Mouse (Mus musculus) embryonic facial prominence, embryonic 10.5 days (tissue): ENCODE data around the gene Syk. TPM values are rescaled to one million over a fixed set of nuclear protein-coding genes. Genes with fewer than 3 reads are reported as not detected.
A peak's percentile ranks its signal among the peaks of the same experiment; 100 is the strongest.

Experiments
- DNase-seq: peaks from one replicate; pipeline ENCODE4 v3.0.0-alpha.2; 2017; ENCODE audit warnings: low spot score
- H3K27ac ChIP-seq: fragments of 300-500 bp; sonication (generic); replicated peaks from 2 replicates; pipeline ENCODE4 v1.5.1; 2016; ENCODE audit warnings: mild to moderate bottlenecking
- H3K27me3 ChIP-seq: fragments of 300-500 bp; sonication (generic); replicated peaks from 2 replicates; pipeline ENCODE4 v1.6.1; 2016; ENCODE audit warnings: low read depth, mild to moderate bottlenecking; ENCODE audit not compliant: poor library complexity, severe bottlenecking
- H3K36me3 ChIP-seq: fragments of 300-500 bp; sonication (generic); replicated peaks from 2 replicates; pipeline ENCODE4 v1.6.1; 2016; ENCODE audit warnings: mild to moderate bottlenecking, moderate library complexity
- H3K4me1 ChIP-seq: fragments of 300-500 bp; sonication (generic); 2 replicates; pipeline ENCODE4 v1.6.1; 2016
- H3K4me3 ChIP-seq: fragments of 300-500 bp; sonication (generic); 2 replicates; pipeline ENCODE4 v1.5.1; 2016; ENCODE audit warnings: mild to moderate bottlenecking, moderate library complexity
- H3K9me3 ChIP-seq: fragments of 300-500 bp; sonication (generic); 2 replicates; pipeline ENCODE4 v1.6.1; 2016; ENCODE audit warnings: mild to moderate bottlenecking
- WGBS: fragments of 180-500 bp; shearing (Covaris S2); methylation state at CpG from one replicate; pipeline ENCODE4 v1.1.7; 2016; 5-methylcytosine and 5-hydroxymethylcytosine counted together
- polyA plus RNA-seq: library from polyadenylated mRNA; unstranded; fragments of >200 nt; fragmentation: Nextera tagmentation; extraction: Ambion mirVana; gene quantifications from 2 replicates; pipeline ENCODE4 v1.2.1, GENCODE M21; 2016

The Syk gene
- polyA plus RNA-seq, 1 experiment from 2014 or later: 2.8 TPM

- H3K4me1 ChIP-seq: peaks cover 21% of the 10 kb centered on the region
- no peak for DNase-seq
- no peaks in the 10 kb centered on the region for H3K36me3 ChIP-seq
- H3K27ac ChIP-seq: no peak overlapping the region
- H3K9me3 ChIP-seq: no peaks in the 10 kb centered on the region
- 66% methylated on average over 11 of the region's 11 CpGs for WGBS
- H3K4me3 ChIP-seq: no peak overlapping the region
- H3K27me3 ChIP-seq: 0 out of 2 replicates have a peak, but pooled peaks cover 3% of the 10 kb centered on the region
These were observed 65.2 kb downstream of the Syk start for GRCm38 (mm10) chr13:52647996-52648712.

DNA sequence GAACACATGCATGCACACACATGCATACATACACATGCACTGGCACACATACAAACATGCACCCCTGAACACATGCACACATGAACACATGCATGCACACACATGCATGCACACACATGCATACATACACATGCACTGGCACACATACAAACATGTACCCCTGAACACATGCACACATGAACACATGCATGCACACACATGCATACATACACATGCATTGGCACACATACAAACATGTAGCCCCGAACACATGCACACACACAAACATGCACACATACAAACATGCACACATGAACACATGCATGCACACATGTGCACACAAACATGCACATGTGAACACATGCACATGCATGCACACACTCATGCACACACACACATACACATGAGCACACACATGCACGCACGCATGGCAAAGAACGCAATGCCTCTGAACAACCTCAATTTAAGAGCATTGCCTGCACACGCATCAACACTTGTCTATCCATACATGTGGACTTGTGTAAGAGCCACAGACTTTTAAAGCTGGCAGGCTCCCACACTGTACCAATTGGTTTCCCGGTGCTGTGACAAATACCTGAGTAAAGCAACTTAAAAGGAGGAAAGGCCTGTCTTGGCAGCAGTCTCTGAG, 66.9 kb downstream of the Syk start:
- H3K36me3 ChIP-seq: no peaks in the 10 kb centered on the region
- WGBS: 96% methylated on average over 6 of the region's 6 CpGs
- H3K27ac ChIP-seq: no peak overlapping the region
- H3K27me3 ChIP-seq: peaks cover 14% of the 10 kb centered on the region; the same call in 1 of the 2 replicates
- no peak overlapping the region for H3K4me3 ChIP-seq
- no peak for DNase-seq
- peaks cover 21% of the 10 kb centered on the region for H3K4me1 ChIP-seq
- no peaks in the 10 kb centered on the region for H3K9me3 ChIP-seq

DNA sequence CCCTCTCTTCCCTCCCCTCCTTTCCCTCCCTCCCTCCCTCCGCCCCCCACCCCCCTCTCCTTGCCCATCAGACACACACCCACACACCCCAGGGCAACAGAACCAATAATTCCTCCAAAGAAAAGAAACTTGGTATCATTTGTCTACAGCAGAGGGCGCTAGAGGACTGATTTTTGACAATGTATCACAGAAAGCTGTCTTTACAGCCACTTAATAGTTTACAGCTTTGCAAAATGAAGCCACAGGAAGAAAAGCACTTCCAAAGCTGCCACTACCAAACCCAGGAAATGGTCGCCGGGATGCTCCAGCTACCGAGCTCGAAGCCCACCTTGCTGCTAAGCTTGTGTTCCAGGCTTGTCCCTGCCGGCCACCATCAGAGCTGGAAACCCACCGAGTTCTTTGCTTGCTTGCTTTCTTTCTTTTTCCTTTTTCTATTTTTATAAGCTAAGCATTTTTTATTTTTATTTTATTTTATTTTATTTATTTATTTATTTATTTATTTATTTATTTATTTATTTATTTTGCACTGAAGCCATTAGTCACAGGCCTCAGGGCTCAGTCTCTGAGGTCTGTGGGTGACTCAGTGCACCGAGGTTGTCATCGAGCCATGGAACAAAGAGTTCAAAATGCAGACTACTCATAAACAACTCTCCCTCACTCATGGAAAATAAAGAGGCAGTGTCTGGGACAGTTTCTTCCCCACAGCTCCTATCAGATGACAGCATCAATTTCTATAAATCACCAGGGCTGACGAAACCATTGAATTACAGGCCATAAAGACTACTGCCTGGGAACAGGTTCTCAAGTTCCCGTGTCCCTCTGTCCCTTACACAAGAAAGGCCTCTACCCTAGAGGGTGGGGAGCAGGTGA, 68.6 kb downstream of the Syk start:
- peak; percentile 44 for DNase-seq
- 53% methylated on average over 11 of the region's 12 CpGs for WGBS
- Histone ChIP-seq H3K9me3 (no peaks in the 10 kb centered on the region), H3K27ac (no peak overlapping the region), H3K27me3 (peaks cover 31% of the 10 kb centered on the region), H3K4me3 (no peak overlapping the region), H3K36me3 (no peaks in the 10 kb centered on the region), H3K4me1 (peaks cover 14% of the 10 kb centered on the region)

GRCm38 (mm10) chr13:52652253-52652628, 69.3 kb downstream of the Syk start:
- Histone ChIP-seq H3K4me3 (no peak overlapping the region), H3K27ac (no peak overlapping the region; the same call in 1 of the 2 replicates), H3K27me3 (peaks cover 37% of the 10 kb centered on the region), H3K4me1 (peaks cover 12% of the 10 kb centered on the region), H3K9me3 (no peaks in the 10 kb centered on the region), H3K36me3 (no peaks in the 10 kb centered on the region)
- WGBS: 87% methylated on average over 8 of the region's 8 CpGs
- DNase-seq: no peak

DNA sequence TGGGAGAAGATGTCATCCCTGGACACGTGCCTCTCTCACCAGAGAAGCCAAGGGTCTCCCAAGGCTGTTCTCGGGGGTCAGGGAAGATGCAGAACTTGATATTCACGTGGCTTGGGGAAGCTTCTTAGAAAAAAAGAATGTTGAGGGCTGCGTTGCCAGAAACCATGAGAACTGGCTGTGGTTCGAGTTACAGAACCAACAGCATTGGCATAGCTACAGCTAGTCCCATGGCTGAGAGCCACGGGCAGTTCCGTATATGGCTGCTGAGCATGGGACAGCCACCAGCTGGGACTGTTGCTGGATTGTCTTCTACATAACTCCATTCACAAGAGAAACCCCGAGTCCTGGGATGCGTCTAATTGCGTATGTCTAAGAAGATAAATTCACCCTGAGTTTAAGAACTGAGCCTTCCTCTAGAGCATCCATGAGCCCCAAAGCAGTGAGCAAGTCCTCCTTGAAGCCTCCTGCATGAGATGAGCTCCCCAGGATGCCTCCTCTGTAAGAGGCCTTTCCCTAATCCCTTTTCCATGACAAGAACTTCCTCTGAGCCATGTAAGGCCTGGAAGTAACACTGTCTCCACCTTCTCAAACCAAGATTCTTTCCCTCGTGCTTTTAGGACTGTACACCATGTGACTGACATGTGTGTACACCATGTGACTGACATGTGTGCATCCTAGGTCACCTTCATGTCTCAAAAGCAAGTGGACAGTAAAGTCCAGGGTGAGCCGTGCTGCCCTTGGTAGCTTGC, 71.3 kb downstream of the Syk start:
- Histone ChIP-seq H3K36me3 (no peaks in the 10 kb centered on the region), H3K4me1 (0 out of 2 replicates have a peak, but pooled peaks cover 2% of the 10 kb centered on the region), H3K4me3 (no peak overlapping the region), H3K9me3 (no peaks in the 10 kb centered on the region), H3K27ac (no peak overlapping the region), H3K27me3 (peaks cover 45% of the 10 kb centered on the region)
- 80% methylated on average over 12 of the region's 12 CpGs for WGBS
- DNase-seq: no peak

DNA sequence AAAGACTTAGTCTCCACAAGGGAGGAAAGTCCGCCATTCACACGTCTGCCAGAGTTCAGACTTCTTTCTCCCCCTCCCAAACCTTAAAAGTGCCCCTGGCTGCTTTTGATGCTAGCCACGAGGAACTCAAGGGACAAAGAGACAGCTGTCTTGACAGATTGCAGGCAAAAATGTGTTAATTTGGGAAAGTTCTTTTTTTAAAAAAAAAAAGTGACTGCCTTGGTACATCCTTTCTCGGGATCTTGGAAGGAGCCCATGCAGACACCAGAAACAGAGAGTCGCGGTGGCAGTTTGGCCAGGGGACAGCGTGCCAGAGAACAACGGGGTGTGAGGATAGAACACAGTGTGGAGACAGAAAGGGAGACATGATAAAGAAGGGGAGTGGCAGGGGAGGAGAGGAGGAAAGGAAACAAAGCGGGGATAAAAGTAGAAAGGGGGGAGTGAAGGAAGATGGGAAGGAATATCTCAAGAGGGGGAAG, 71.9 kb downstream of the Syk start:
- H3K9me3 ChIP-seq: no peaks in the 10 kb centered on the region
- DNase-seq: no peak
- H3K4me3 ChIP-seq: no peak overlapping the region
- H3K27me3 ChIP-seq: peaks cover 45% of the 10 kb centered on the region
- WGBS: 55% methylated on average over 9 of the region's 9 CpGs
- H3K4me1 ChIP-seq: 0 out of 2 replicates have a peak, but pooled peaks cover 5% of the 10 kb centered on the region
- H3K36me3 ChIP-seq: no peaks in the 10 kb centered on the region
- H3K27ac ChIP-seq: no peak overlapping the region

DNA sequence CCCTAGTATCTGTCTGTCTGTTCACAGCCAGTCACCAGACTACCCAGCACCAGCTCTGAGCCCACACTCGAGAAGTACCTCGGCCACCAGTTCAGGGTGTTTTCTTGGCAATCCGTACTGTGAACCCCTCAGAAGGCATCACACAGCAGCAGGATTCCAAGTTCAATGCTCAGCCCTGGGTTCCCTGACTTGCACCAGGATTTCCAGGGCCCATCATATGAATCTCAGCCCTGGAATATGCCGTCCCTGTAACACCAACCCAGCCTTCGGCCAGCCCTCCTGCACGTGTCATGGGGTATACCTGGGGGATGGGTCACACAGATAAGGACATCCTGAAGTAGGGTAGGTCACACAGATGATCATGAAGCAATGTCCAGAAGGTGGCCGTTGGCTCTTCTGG, 75.0 kb downstream of the Syk start:
- Histone ChIP-seq H3K4me1 (0 out of 2 replicates have a peak, but pooled peaks cover 2% of the 10 kb centered on the region), H3K27me3 (peaks cover 43% of the 10 kb centered on the region)
- 89% methylated on average over 7 of the region's 7 CpGs for WGBS

GRCm38 (mm10) chr13:52658477-52658876, 75.5 kb downstream of the Syk start:
- 13% methylated on average over 8 of the region's 8 CpGs for WGBS
- Histone ChIP-seq H3K9me3 (no peaks in the 10 kb centered on the region; the same call in 1 of the 2 replicates), H3K4me3 (no peak overlapping the region), H3K27ac (no peak overlapping the region), H3K36me3 (no peaks in the 10 kb centered on the region), H3K4me1 (0 out of 2 replicates have a peak, but pooled peaks cover 2% of the 10 kb centered on the region), H3K27me3 (peaks cover 42% of the 10 kb centered on the region)
- peak; percentile 78 for DNase-seq

More for the DNA sequence above, 75.0 kb downstream of the Syk start:
- H3K36me3 ChIP-seq: no peaks in the 10 kb centered on the region
- no peak overlapping the region for H3K27ac ChIP-seq
- no peak for DNase-seq
- no peak overlapping the region for H3K4me3 ChIP-seq
- no peaks in the 10 kb centered on the region; the same call in 1 of the 2 replicates for H3K9me3 ChIP-seq

DNA sequence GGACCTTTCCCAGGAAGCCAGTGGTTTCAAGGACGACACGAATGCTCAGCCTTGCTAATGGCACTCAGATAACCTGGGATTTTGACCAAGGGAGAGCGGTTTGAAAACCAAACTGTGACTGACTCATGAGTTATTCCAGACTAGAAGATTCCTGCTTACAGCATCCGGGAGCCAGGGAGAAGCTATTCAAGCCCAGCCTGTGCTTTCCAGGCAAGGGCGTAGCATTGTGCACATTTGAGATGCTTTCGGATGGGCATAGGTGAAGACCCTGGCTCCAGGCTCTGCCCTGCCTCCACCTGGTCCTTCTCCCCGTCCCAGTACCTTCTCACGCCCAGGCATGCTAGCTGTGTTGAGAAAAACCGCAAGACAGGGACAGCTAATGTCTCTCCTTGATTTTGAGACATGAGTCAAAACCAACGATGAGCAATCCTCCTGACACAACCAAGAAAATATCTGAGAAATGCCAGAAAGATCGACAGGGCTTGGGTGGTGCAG, 76.2 kb downstream of the Syk start:
- no peaks in the 10 kb centered on the region; the same call in 1 of the 2 replicates for H3K9me3 ChIP-seq
- no peak overlapping the region for H3K27ac ChIP-seq
- H3K4me1 ChIP-seq: 0 out of 2 replicates have a peak, but pooled peaks cover 2% of the 10 kb centered on the region
- WGBS: 84% methylated on average over 11 of the region's 11 CpGs
- peaks cover 38% of the 10 kb centered on the region for H3K27me3 ChIP-seq
- H3K36me3 ChIP-seq: no peaks in the 10 kb centered on the region
- no peak overlapping the region for H3K4me3 ChIP-seq
- DNase-seq: no peak

GRCm38 (mm10) chr13:52669889-52670288, 86.9 kb downstream of the Syk start:
- no peak overlapping the region for H3K4me3 ChIP-seq
- H3K36me3 ChIP-seq: no peaks in the 10 kb centered on the region
- peaks cover 4% of the 10 kb centered on the region; the same call in 1 of the 2 replicates for H3K9me3 ChIP-seq
- H3K4me1 ChIP-seq: peaks cover 11% of the 10 kb centered on the region
- H3K27ac ChIP-seq: no peak overlapping the region
- no peak for DNase-seq
- H3K27me3 ChIP-seq: no peaks in the 10 kb centered on the region
- WGBS: 70% methylated on average over 3 of the region's 3 CpGs

DNA sequence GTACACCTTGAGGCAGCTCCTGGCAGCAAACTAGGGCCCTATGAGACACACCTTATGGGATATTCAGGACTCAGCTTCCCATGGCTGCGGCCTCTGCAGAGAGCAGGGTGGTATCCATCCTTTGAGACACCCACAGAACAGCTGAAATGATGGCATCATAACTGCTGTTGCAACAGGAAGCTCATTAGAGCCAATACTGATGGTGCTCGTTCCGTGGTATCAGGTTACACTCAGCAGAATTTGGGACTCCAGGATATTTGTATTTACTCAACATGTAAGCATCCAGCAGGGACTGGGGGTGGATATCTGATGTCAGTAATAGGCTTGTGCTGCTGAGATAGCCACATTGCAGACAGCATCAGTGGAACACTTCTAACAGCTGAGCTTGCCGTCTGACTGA, 90.3 kb downstream of the Syk start:
- H3K27me3 ChIP-seq: no peaks in the 10 kb centered on the region
- no peak overlapping the region for H3K4me3 ChIP-seq
- peaks cover 26% of the 10 kb centered on the region for H3K4me1 ChIP-seq
- H3K36me3 ChIP-seq: no peaks in the 10 kb centered on the region
- H3K9me3 ChIP-seq: peaks cover 4% of the 10 kb centered on the region; the same call in 1 of the 2 replicates
- 62% methylated on average over 4 of the region's 4 CpGs for WGBS
- H3K27ac ChIP-seq: no peak overlapping the region
- no peak for DNase-seq
